Mouse (Mus musculus) megakaryocyte, embryonic 14.5 days (primary cell): Measurements from ENCODE around the gene Rac2.

ENCODE experiments used
- FLI1 ChIP-seq: IDR thresholded peaks from 2 replicates; pipeline ENCODE4 v1.6.1; 2012; ENCODE audit warnings: low read length, inconsistent platforms, mixed read lengths
- GATA1 ChIP-seq: IDR thresholded peaks from 3 replicates; pipeline ENCODE4 v1.6.1; 2012; ENCODE audit warnings: mixed read lengths, low read length, inconsistent platforms, borderline replicate concordance

DNA sequence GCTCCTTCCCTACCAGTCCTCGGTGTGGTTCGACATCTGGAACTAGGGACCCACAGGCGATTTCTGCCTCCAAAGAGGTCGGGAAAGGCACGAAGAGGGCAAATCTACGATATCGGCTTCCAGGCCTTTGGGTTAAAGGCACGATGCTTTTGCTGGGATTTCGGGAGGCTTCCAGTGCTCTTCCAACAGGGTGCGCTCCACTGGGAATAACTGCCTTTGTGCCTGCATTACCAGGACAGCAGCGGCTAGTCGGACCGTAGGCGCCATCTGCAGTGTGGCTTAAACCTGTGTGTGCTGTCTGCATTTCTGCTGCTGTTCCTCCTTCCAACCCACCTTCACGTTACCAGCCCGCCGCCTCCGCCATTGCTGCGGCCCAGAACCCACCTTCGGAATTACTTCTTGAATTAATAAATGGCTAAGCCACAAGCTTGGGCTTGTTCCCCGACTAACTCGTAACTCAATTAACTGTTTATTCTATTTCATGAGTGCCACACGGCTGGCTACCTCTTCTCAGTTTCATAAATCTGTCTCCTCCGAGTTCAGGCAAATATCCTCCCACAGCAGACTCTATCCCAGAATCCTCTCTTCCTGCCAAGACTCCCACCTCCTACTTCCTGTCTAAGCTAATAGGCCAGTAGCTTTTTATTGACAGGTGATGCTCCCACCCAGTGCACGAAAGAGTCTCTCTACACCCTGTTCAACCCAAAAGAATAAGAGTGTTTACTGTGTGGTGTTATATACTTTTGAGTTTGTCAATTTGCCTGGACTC, 17.9 kb downstream of the Rac2 start:
- TF ChIP-seq GATA1, result no peak
- TF ChIP-seq FLI1, result no peak
